Mouse (Mus musculus) small intestine, adult 2 months (tissue): ENCODE data around the gene Tmem92. TPM values are rescaled to one million over a fixed set of nuclear protein-coding genes. Genes with fewer than 3 reads are reported as not detected.

ENCODE experiments used
- H3K27ac ChIP-seq: fragments of 200-500 bp; 2 replicates; pipeline ENCODE4 v1.5.1; 2012; ENCODE audit warnings: low read depth, low read length, control low read depth, inconsistent platforms; ENCODE audit not compliant: insufficient read depth
- H3K27me3 ChIP-seq: fragments of 200-500 bp; 2 replicates; pipeline ENCODE4 v1.6.1; 2012; ENCODE audit warnings: mild to moderate bottlenecking, moderate library complexity, low read length, inconsistent platforms; ENCODE audit not compliant: control insufficient read depth, insufficient read depth
- H3K36me3 ChIP-seq: fragments of 200-500 bp; 2 replicates; pipeline ENCODE4 v1.6.1; 2012; ENCODE audit warnings: mild to moderate bottlenecking, low read length, control low read depth, inconsistent platforms; ENCODE audit not compliant: control insufficient read depth, insufficient read depth
- H3K4me1 ChIP-seq: fragments of 200-500 bp; 2 replicates; pipeline ENCODE4 v1.6.1; 2012; ENCODE audit warnings: low read length, inconsistent platforms, mixed read lengths; ENCODE audit not compliant: control insufficient read depth, insufficient read depth, insufficient read length
- H3K4me3 ChIP-seq: fragments of 200-500 bp; 2 replicates; pipeline ENCODE4 v1.5.1; 2012; ENCODE audit warnings: low read depth, mild to moderate bottlenecking, control low read depth, inconsistent platforms, low read length, moderate library complexity
- CTCF ChIP-seq: fragments of 200-500 bp; IDR thresholded peaks from 2 replicates; pipeline ENCODE4 v1.5.1; 2012; ENCODE audit warnings: low read depth, mild to moderate bottlenecking, control low read depth, inconsistent platforms, low read length, moderate library complexity, mixed read lengths; ENCODE audit not compliant: insufficient replicate concordance, insufficient read length; ENCODE audit errors: extremely low read depth
- POLR2A ChIP-seq: fragments of 200-500 bp; IDR thresholded peaks from 2 replicates; pipeline ENCODE4 v1.6.1; 2012; ENCODE audit warnings: low read depth, mild to moderate bottlenecking, control low read depth, inconsistent platforms, low read length, moderate library complexity
- WGBS: fragments of 180-500 bp; shearing (Covaris S2); methylation state at CpG from one replicate; pipeline ENCODE4 v1.1.7; 2018; 5-methylcytosine and 5-hydroxymethylcytosine counted together
- polyA plus RNA-seq: library from polyadenylated mRNA; depleted of rRNA; stranded (reverse); fragments of >200 nt; gene quantifications from 2 replicates; pipeline ENCODE4 v1.2.3, GENCODE M21; 2012

Gene Tmem92
- polyA plus RNA-seq, 1 experiment: 0.10 TPM

DNA sequence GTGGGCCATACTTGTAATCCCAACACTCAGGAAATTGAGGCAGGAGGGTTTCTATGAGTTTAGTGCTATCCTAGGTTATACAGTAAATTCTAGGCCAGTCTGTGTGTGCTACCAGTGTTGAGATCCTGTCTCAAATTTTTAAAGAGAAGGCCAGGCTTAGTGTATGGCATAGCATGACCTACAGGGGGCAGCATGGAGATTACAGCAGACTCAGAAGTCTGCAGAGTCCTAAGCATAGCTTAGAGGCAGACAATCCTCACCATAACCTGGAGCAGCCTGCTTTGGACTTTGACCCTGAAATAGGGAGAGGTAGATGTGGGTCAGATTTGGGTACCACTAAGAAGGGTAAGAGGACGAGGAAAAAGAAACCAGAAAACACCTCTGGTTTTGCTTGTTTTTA, 8.7 kb downstream of the Tmem92 start:
- 34% methylated on average over 1 of the region's 1 CpGs for WGBS
- no peaks in the 10 kb centered on the region for H3K36me3 ChIP-seq

DNA sequence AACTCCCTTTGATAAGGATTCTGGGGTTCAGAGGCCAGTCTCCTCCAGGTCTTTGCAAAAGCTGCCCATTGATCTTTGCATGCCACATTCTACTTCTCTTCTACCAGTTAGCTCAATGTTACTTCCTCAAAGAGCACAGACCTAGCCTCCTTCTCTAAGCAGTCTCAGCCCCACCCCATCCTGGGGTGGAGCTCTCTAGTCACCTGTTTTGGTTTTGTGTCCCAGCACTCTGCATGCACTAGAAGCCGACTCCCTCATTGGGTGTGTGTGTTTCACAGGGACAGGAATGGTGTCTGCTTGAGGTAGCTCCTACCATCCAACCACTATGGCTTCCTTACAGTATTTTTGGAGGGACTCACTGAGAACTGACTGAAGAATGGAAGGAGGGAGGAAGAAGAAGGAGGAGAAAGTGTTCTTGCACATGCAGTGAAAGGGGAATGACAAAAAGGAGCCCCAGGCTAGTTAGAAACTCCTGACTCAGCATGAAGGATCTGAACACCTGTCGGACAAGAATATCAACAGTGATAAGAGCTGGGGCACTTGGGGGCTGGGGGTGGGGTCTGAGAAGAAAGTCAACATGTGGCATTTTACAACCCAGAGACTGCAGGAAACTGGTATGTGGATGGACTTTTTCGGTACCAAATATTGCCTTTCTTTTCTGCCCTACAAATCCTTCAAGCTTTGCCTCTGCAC, 10.0 kb downstream of the Tmem92 start:
- no peak for TF ChIP-seq POLR2A
- TF ChIP-seq CTCF: no peak
- Histone ChIP-seq H3K36me3 (no peaks in the 10 kb centered on the region), H3K27me3 (no peaks in the 10 kb centered on the region), H3K27ac (peak overlapping the region; percentile 38), H3K4me1 (peaks cover 24% of the 10 kb centered on the region; the same call in 1 of the 2 replicates), H3K4me3 (no peak overlapping the region)
- 28% methylated on average over 3 of the region's 3 CpGs for WGBS

More for the DNA sequence above, 8.7 kb downstream of the Tmem92 start:
- peak overlapping the region; percentile 81 for H3K27ac ChIP-seq
- H3K4me1 ChIP-seq: peaks cover 25% of the 10 kb centered on the region; the same call in 1 of the 2 replicates
- H3K4me3 ChIP-seq: no peak overlapping the region
- TF ChIP-seq POLR2A (no peak), CTCF (no peak)
- H3K27me3 ChIP-seq: no peaks in the 10 kb centered on the region

DNA sequence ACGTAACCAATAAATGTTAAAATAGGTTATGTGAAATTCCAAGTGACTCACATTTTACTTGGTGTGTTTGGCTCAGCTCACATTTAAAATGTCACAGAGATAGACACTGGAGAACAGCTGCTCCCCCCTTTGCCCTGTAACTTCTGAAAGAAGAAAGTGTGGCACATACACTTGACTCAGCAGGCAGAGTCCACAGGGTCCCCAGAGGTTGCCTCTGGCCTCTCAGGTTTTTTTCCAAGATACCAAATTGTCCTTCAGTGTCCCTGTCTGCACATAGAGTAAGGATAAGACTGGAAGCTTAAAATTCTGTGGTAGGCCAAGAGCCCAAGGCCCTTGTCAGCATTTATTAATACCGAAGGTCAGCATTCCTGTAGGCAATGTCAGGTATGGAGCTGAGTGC, 15.3 kb downstream of the Tmem92 start:
- WGBS: 99% methylated on average over 2 of the region's 2 CpGs
- Histone ChIP-seq H3K27me3 (no peaks in the 10 kb centered on the region), H3K27ac (no peak overlapping the region), H3K36me3 (no peaks in the 10 kb centered on the region), H3K4me3 (no peak overlapping the region), H3K4me1 (peaks cover 5% of the 10 kb centered on the region; the same call in 1 of the 2 replicates)
- TF ChIP-seq POLR2A (no peak), CTCF (no peak)

DNA sequence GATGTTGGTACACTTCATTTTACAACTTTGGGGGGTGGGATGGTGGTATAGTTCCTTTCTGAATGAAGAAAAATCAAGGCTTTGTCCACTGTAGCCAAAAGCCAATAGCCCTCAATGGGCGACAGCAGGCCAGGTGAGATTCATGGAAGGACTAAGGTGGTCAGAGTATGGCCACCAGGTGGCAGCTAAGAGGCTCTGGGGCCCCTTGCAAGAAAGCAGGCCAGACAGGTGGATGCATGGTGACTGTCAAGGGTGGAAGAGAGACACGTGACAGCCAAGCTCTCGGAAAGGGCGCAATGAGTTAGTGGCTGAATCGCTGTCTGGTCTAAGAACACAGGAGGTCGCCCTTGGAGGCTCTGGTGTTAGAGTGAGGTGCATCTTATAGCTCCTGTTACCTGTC, 19.7 kb downstream of the Tmem92 start:
- TF ChIP-seq POLR2A (no peak), CTCF (peak; percentile 61; the same call in 1 of the 2 replicates)
- H3K27me3 ChIP-seq: no peaks in the 10 kb centered on the region
- no peak overlapping the region for H3K27ac ChIP-seq
- no peaks in the 10 kb centered on the region for H3K36me3 ChIP-seq
- peaks cover 10% of the 10 kb centered on the region; the same call in 1 of the 2 replicates for H3K4me1 ChIP-seq
- no peak overlapping the region for H3K4me3 ChIP-seq
- 32% methylated on average over 6 of the region's 6 CpGs for WGBS

DNA sequence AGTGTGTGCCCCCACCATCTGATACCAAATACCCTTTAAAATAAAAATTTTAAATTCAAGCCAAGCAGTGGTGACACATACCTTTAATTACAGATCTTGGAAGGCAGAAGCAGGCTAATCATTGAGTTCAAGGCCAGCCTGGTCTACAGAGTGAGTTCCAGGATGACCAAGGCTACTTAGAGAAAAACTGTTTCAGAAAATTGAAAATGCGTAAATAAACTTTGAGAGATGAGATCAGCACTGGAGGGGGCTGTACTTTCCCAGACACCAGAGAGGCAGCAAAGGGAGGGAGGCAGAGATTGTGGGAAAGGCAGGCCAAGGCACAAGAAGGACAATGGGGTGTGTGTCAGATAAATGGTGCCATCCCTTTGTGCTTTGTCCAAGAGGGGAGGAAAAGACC, 20.2 kb downstream of the Tmem92 start:
- 83% methylated on average over 1 of the region's 1 CpGs for WGBS
- H3K27ac ChIP-seq: no peak overlapping the region
- no peak for TF ChIP-seq CTCF

DNA sequence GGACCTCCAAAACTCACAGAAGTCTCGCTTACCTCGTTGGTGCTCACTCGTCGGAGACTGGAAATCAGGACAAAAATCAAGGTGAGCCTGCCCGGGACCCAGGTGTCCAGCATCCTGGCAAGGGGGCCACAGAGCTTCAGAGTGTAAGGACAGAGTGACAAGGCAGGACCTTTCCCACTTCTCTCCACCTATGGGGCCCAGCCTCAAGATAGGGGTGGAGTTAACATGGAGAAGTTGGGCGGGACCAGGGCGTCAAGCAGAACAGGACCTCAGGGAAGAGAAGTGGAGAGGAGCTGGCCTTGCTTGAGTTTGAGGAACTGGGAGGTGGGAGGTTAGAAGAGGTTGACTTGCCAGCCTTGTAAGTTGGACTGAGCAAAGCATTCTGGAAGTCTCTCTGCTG, 21.7 kb downstream of the Tmem92 start:
- H3K4me3 ChIP-seq: peak overlapping the region; percentile 74
- 27% methylated on average over 7 of the region's 7 CpGs for WGBS
- H3K27me3 ChIP-seq: no peaks in the 10 kb centered on the region
- H3K27ac ChIP-seq: peak overlapping the region; percentile 100
- TF ChIP-seq POLR2A: peak; percentile 45
- no peak for TF ChIP-seq CTCF
- H3K36me3 ChIP-seq: peaks cover 15% of the 10 kb centered on the region
- peaks cover 16% of the 10 kb centered on the region; the same call in 1 of the 2 replicates for H3K4me1 ChIP-seq

More for the DNA sequence above, 20.2 kb downstream of the Tmem92 start:
- Histone ChIP-seq H3K27me3 (no peaks in the 10 kb centered on the region), H3K4me1 (peaks cover 14% of the 10 kb centered on the region; the same call in 1 of the 2 replicates), H3K4me3 (no peak overlapping the region), H3K36me3 (peaks cover 3% of the 10 kb centered on the region)

DNA sequence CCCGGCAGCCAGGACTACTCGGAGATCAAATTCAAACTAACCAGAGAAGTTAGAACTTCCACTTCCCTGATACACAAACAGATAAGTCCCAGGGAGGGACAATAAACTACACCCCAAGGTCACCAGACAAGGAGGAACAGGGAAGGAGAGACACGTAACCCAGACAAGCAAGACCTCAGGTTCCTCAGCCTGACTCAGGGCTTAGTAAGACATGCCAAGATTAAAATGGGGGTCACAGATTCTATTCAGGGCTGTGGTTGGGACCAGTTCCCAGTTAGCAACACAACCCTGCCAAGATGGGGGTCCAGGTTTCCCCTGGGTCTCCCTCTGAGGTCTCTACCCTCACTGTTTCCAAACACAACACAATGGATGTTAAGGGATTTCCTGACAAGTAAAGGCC, 22.1 kb downstream of the Tmem92 start:
- peaks cover 16% of the 10 kb centered on the region; the same call in 1 of the 2 replicates for H3K4me1 ChIP-seq
- no peaks in the 10 kb centered on the region for H3K27me3 ChIP-seq
- peaks cover 19% of the 10 kb centered on the region for H3K36me3 ChIP-seq
- peak overlapping the region; percentile 74 for H3K4me3 ChIP-seq
- H3K27ac ChIP-seq: peak overlapping the region; percentile 100
- 26% methylated on average over 3 of the region's 3 CpGs for WGBS
- TF ChIP-seq POLR2A (no peak; the same call in 1 of the 2 replicates), CTCF (no peak)
